Mouse (Mus musculus): ENCODE measurements at regions not wholly inside any gene's neighbourhood (a gene's known extent, or its start where the extent isn't known, plus 50 kb on each side); places are given as distances from the start of the nearest gene placed in this dataset.

GRCm38 (mm10) chr14:105950924-105951323, 54.3 kb upstream of the Spry2 start:
- H3K27me3 ChIP-seq, result no peaks in the 10 kb centered on the region
- H3K4me3 ChIP-seq, result no peak overlapping the region
- WGBS, result 91% methylated on average over 3 of the region's 3 CpGs
- no peak overlapping the region for H3K9ac ChIP-seq (replicated peaks)
- no peak overlapping the region for H3K4me2 ChIP-seq (replicated peaks)
- H3K4me1 ChIP-seq, result no peaks in the 10 kb centered on the region
- no peaks in the 10 kb centered on the region for H3K36me3 ChIP-seq
- H3K9me3 ChIP-seq, result no peaks in the 10 kb centered on the region
- H3K27ac ChIP-seq (replicated peaks), result no peak overlapping the region
- no peak for ATAC-seq (replicated peaks)

GRCm38 (mm10) chr14:105955082-105955481, 58.5 kb upstream of the Spry2 start:
- WGBS, result 89% methylated on average over 11 of the region's 11 CpGs
- H3K4me2 ChIP-seq (replicated peaks), result no peak overlapping the region
- H3K9me3 ChIP-seq, result no peaks in the 10 kb centered on the region
- ATAC-seq (replicated peaks), result no peak
- H3K36me3 ChIP-seq, result no peaks in the 10 kb centered on the region
- H3K4me3 ChIP-seq, result no peak overlapping the region
- H3K4me1 ChIP-seq, result no peaks in the 10 kb centered on the region
- no peaks in the 10 kb centered on the region for H3K27me3 ChIP-seq
- H3K9ac ChIP-seq (replicated peaks), result no peak overlapping the region
- H3K27ac ChIP-seq (replicated peaks), result no peak overlapping the region

- Histone ChIP-seq H3K9ac (replicated peaks) (no peak overlapping the region), H3K4me3 (no peak overlapping the region), H3K27me3 (no peaks in the 10 kb centered on the region), H3K9me3 (no peaks in the 10 kb centered on the region), H3K4me1 (no peaks in the 10 kb centered on the region), H3K4me2 (replicated peaks) (no peak overlapping the region), H3K36me3 (no peaks in the 10 kb centered on the region), H3K27ac (replicated peaks) (no peak overlapping the region)
- 85% methylated on average over 4 of the region's 4 CpGs for WGBS
- no peak for ATAC-seq (replicated peaks)
These were observed 60.2 kb upstream of the Spry2 start for GRCm38 (mm10) chr14:105956796-105957195.

- Histone ChIP-seq H3K4me1 (no peaks in the 10 kb centered on the region), H3K27me3 (no peaks in the 10 kb centered on the region), H3K9ac (replicated peaks) (no peak overlapping the region), H3K9me3 (no peaks in the 10 kb centered on the region), H3K27ac (replicated peaks) (no peak overlapping the region), H3K4me3 (no peak overlapping the region), H3K36me3 (no peaks in the 10 kb centered on the region), H3K4me2 (replicated peaks) (no peak overlapping the region)
- 95% methylated on average over 7 of the region's 7 CpGs for WGBS
- no peak for ATAC-seq (replicated peaks)
These were observed 61.4 kb upstream of the Spry2 start for GRCm38 (mm10) chr14:105958005-105958404.

GRCm38 (mm10) chr14:105979544-105980323, 83.1 kb upstream of the Spry2 start:
- Histone ChIP-seq H3K4me1 (peaks cover 11% of the 10 kb centered on the region), H3K4me2 (replicated peaks) (0 out of 2 replicates have a peak overlapping the region, but pooled peaks have one; percentile 6), H3K4me3 (no peak overlapping the region), H3K27ac (replicated peaks) (no peak overlapping the region), H3K9me3 (no peaks in the 10 kb centered on the region), H3K9ac (replicated peaks) (no peak overlapping the region), H3K36me3 (no peaks in the 10 kb centered on the region), H3K27me3 (no peaks in the 10 kb centered on the region)
- WGBS, result 43% methylated on average over 15 of the region's 15 CpGs
- peak; percentile 60; the same call in 1 of the 2 replicates for ATAC-seq (replicated peaks)

- Histone ChIP-seq H3K27me3 (no peaks in the 10 kb centered on the region), H3K9ac (replicated peaks) (no peak overlapping the region), H3K36me3 (no peaks in the 10 kb centered on the region), H3K9me3 (no peaks in the 10 kb centered on the region), H3K4me3 (no peak overlapping the region), H3K4me2 (replicated peaks) (no peak overlapping the region), H3K27ac (replicated peaks) (no peak overlapping the region), H3K4me1 (peaks cover 11% of the 10 kb centered on the region)
- ATAC-seq (replicated peaks), result no peak
- 26% methylated on average over 5 of the region's 5 CpGs for WGBS
These were observed 83.7 kb upstream of the Spry2 start for GRCm38 (mm10) chr14:105980324-105980680.

GRCm38 (mm10) chr14:105987341-105987882, 90.8 kb upstream of the Spry2 start:
- ATAC-seq (replicated peaks), result no peak
- Histone ChIP-seq H3K4me1 (no peaks in the 10 kb centered on the region), H3K4me3 (no peak overlapping the region), H3K9me3 (no peaks in the 10 kb centered on the region), H3K4me2 (replicated peaks) (no peak overlapping the region), H3K9ac (replicated peaks) (no peak overlapping the region), H3K27ac (replicated peaks) (no peak overlapping the region), H3K27me3 (no peaks in the 10 kb centered on the region), H3K36me3 (no peaks in the 10 kb centered on the region)
- 94% methylated on average over 4 of the region's 4 CpGs for WGBS

GRCm38 (mm10) chr14:105988738-105989137, 92.1 kb upstream of the Spry2 start:
- no peaks in the 10 kb centered on the region for H3K4me1 ChIP-seq
- H3K27me3 ChIP-seq, result no peaks in the 10 kb centered on the region
- H3K4me2 ChIP-seq (replicated peaks), result no peak overlapping the region
- no peak overlapping the region for H3K4me3 ChIP-seq
- no peak for ATAC-seq (replicated peaks)
- no peak overlapping the region for H3K9ac ChIP-seq (replicated peaks)
- H3K36me3 ChIP-seq, result no peaks in the 10 kb centered on the region
- no peak overlapping the region for H3K27ac ChIP-seq (replicated peaks)
- no peaks in the 10 kb centered on the region for H3K9me3 ChIP-seq

- Histone ChIP-seq H3K4me1 (no peaks in the 10 kb centered on the region), H3K27ac (replicated peaks) (no peak overlapping the region), H3K4me3 (no peak overlapping the region), H3K36me3 (no peaks in the 10 kb centered on the region), H3K4me2 (replicated peaks) (no peak overlapping the region), H3K27me3 (no peaks in the 10 kb centered on the region), H3K9me3 (no peaks in the 10 kb centered on the region), H3K9ac (replicated peaks) (no peak overlapping the region)
- WGBS, result 75% methylated on average over 3 of the region's 3 CpGs
- no peak for ATAC-seq (replicated peaks)
These were observed 96.5 kb upstream of the Spry2 start for GRCm38 (mm10) chr14:105993124-105993523.

GRCm38 (mm10) chr14:105999801-106000200, 103.2 kb upstream of the Spry2 start:
- Histone ChIP-seq H3K4me3 (no peak overlapping the region), H3K27me3 (no peaks in the 10 kb centered on the region), H3K9me3 (no peaks in the 10 kb centered on the region), H3K4me1 (no peaks in the 10 kb centered on the region), H3K4me2 (replicated peaks) (no peak overlapping the region), H3K27ac (replicated peaks) (no peak overlapping the region), H3K36me3 (no peaks in the 10 kb centered on the region), H3K9ac (replicated peaks) (no peak overlapping the region)
- WGBS, result 90% methylated on average over 6 of the region's 6 CpGs
- ATAC-seq (replicated peaks), result no peak

GRCm38 (mm10) chr14:106007769-106008168, 98.2 kb upstream of the Trim52 start:
- Histone ChIP-seq H3K4me3 (no peak overlapping the region), H3K27me3 (no peaks in the 10 kb centered on the region), H3K4me2 (replicated peaks) (no peak overlapping the region), H3K27ac (replicated peaks) (no peak overlapping the region), H3K36me3 (no peaks in the 10 kb centered on the region), H3K4me1 (no peaks in the 10 kb centered on the region), H3K9ac (replicated peaks) (no peak overlapping the region), H3K9me3 (no peaks in the 10 kb centered on the region)
- no peak for ATAC-seq (replicated peaks)
- WGBS, result 94% methylated on average over 2 of the region's 2 CpGs

GRCm38 (mm10) chr14:106008951-106009350, 97.0 kb upstream of the Trim52 start:
- whole genome bisulfite sequencing, result 65% methylated on average over 3 of the region's 3 CpGs
- Histone ChIP-seq H3K4me1 (no peaks in the 10 kb centered on the region), H3K27ac (replicated peaks) (no peak overlapping the region), H3K36me3 (no peaks in the 10 kb centered on the region), H3K9ac (replicated peaks) (no peak overlapping the region), H3K9me3 (no peaks in the 10 kb centered on the region), H3K4me2 (replicated peaks) (no peak overlapping the region), H3K4me3 (no peak overlapping the region), H3K27me3 (no peaks in the 10 kb centered on the region)
- ATAC-seq (replicated peaks), result no peak

GRCm38 (mm10) chr14:106010961-106011360, 95.0 kb upstream of the Trim52 start:
- H3K4me2 ChIP-seq (replicated peaks), result no peak overlapping the region
- WGBS, result 83% methylated on average over 6 of the region's 6 CpGs
- ATAC-seq (replicated peaks), result no peak
- no peak overlapping the region for H3K27ac ChIP-seq (replicated peaks)
- H3K4me1 ChIP-seq, result no peaks in the 10 kb centered on the region
- no peak overlapping the region for H3K4me3 ChIP-seq
- no peaks in the 10 kb centered on the region for H3K9me3 ChIP-seq
- H3K9ac ChIP-seq (replicated peaks), result no peak overlapping the region
- no peaks in the 10 kb centered on the region for H3K36me3 ChIP-seq
- H3K27me3 ChIP-seq, result no peaks in the 10 kb centered on the region

All from forebrain, embryonic 15.5 days (tissue).